Mouse (Mus musculus): Measurements from ENCODE around the gene Gpr180.
"Not testable (repeated sequence)": the region's sequence is repeated elsewhere in the genome, so short reads cannot be mapped to it uniquely, and the experiment has no call there.

Gene Gpr180

GRCm38 (mm10) chr14:118152294-118152651, 15.3 kb downstream of the Gpr180 start:
- DNase-seq (ENCODE audit: low spot score): no peak

GRCm38 (mm10) chr14:118156056-118156455, 19.1 kb downstream of the Gpr180 start:
- DNase-seq (ENCODE audit: low spot score): not testable (repeated sequence)

- DNase-seq (ENCODE audit: low spot score): no peak
Observed at GRCm38 (mm10) chr14:118156740-118157139, 19.8 kb downstream of the Gpr180 start.

- no peak for DNase-seq (ENCODE audit: low spot score)
Observed at GRCm38 (mm10) chr14:118157146-118157545, 20.2 kb downstream of the Gpr180 start.

- DNase-seq (ENCODE audit: low spot score): no peak
Observed at GRCm38 (mm10) chr14:118161751-118162150, 24.8 kb downstream of the Gpr180 start.

DNA sequence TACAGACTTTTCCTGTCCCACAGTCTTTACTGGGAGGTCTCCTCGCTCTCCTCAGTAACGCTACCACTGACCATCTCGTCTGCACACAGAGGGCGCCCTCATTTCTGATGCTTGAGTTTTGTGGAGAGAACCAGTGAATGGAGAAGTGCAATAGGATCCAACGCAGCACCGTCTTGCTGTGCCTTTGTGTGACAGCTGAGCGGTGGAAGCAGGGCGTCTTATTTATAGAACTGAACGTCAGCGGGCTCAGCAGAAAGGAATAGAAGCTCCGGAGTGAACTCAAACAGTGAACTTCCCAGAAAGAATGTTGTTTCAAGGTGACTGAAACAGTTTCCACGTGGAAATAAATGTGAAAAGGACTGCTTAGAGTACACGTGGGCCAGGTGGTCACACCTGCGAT, 25.7 kb downstream of the Gpr180 start:
- no peak for DNase-seq (ENCODE audit: low spot score)

GRCm38 (mm10) chr14:118168776-118169175, 31.8 kb downstream of the Gpr180 start:
- no peak for DNase-seq (ENCODE audit: low spot score)

DNA sequence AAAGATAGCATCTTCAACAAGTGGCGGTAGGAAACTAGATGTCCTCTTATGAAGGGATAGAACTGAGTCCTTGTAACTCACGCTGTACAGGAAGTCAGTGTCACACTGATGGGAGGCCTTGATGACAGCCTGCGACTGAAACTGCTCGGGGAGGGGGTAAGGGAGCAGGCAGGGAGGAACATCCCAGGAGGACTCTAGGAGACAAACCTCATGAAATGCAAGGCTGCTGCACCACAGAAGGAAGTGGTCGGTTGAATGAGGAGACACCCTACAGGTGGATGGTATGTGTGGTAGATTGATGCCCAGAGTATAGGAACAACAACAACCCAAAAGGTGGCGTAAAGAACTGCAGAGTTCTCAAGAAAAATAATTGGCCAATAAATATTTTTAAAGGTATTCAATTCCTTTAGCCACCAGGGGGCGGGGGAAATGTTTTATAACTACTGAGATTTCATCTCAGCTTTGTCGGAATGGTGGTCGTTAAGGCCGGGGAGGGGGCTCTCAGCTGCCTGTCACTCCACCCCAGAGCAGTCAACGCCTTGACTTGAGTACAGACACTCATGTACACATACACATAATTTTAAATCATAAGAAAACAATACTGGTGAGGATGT, 36.7 kb downstream of the Gpr180 start:
- no peak for DNase-seq (ENCODE audit: low spot score)

- DNase-seq (ENCODE audit: low spot score): peak; percentile 6
Observed at GRCm38 (mm10) chr14:118175071-118175693, 38.2 kb downstream of the Gpr180 start.

DNA sequence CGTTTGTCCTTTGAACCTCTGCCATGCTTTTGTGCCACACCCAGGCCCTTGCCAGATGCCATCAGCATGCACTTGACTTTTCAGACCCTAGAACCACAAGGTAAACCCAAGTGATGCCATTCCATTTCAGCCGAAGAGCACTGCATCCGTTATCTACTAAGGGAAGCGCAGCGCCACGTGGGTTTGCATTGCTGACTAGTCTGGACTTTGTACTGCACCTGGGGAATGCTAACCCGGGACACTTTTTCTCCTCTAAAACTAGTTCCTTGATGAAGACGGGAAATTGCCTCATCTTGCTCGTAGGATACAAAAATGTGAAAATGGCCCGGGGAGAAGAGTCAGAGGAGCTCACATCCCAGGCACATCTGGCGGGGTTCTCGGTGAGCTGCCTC, 38.7 kb downstream of the Gpr180 start:
- DNase-seq (ENCODE audit: low spot score): peak; percentile 60

DNA sequence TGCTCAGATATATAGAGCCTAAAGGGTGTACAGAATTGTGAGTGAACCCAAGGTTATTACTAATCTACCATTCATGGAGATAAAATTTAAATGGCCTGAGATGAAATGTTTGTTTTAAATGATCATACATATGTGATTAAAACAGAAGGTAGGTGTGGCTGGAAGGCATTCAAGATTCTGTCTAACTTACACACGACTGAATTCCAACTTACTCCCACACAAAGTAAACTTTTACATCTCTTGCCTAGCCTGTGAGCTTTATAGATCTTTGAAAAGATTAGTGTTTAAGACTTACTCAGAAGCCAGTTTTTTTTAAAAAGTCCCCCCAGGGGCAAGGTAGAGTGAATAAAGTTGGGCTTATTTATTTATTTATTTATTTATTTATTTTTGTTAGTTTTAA, 42.3 kb downstream of the Gpr180 start:
- no peak for DNase-seq (ENCODE audit: low spot score)

GRCm38 (mm10) chr14:118179701-118180100, 42.7 kb downstream of the Gpr180 start:
- DNase-seq (ENCODE audit: low spot score): peak; percentile 4

GRCm38 (mm10) chr14:118180117-118180557, 43.2 kb downstream of the Gpr180 start:
- DNase-seq (ENCODE audit: low spot score): peak; percentile 61

- DNase-seq (ENCODE audit: low spot score): peak; percentile 12
Observed at GRCm38 (mm10) chr14:118180711-118181177, 43.8 kb downstream of the Gpr180 start.

GRCm38 (mm10) chr14:118191442-118191841, 54.5 kb downstream of the Gpr180 start:
- no peak for DNase-seq (ENCODE audit: low spot score)

- no peak for DNase-seq (ENCODE audit: low spot score)
Observed at GRCm38 (mm10) chr14:118193001-118193628, 56.2 kb downstream of the Gpr180 start.

- no peak for DNase-seq (ENCODE audit: low spot score)
Observed at GRCm38 (mm10) chr14:118193663-118194062, 56.7 kb downstream of the Gpr180 start.

GRCm38 (mm10) chr14:118194219-118194914, 57.4 kb downstream of the Gpr180 start:
- DNase-seq (ENCODE audit: low spot score): no peak

- DNase-seq (ENCODE audit: low spot score): no peak
Observed at GRCm38 (mm10) chr14:118197063-118197462, 60.1 kb downstream of the Gpr180 start.

DNA sequence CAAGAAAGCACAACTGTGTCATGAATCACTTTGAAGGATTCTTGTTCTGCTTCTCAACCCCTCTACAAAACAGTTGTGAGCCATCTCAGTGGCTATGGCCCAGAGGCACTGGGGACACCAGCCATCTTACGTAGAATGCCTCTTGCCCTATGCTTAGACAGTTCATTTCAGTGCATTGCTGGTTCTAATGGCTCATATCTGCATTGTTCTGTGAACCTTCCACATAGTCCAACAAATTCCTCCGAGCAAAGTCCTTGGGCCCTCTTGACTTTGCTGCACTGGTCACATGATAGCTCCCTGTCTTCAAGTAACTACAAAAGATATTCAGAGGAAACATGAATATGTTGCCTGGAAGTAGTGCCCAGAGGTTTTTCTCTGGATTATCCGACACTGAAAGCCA, 63.8 kb downstream of the Gpr180 start:
- DNase-seq (ENCODE audit: low spot score): peak; percentile 21

GRCm38 (mm10) chr14:118202006-118202405, 65.0 kb downstream of the Gpr180 start:
- DNase-seq (ENCODE audit: low spot score): no peak

DNA sequence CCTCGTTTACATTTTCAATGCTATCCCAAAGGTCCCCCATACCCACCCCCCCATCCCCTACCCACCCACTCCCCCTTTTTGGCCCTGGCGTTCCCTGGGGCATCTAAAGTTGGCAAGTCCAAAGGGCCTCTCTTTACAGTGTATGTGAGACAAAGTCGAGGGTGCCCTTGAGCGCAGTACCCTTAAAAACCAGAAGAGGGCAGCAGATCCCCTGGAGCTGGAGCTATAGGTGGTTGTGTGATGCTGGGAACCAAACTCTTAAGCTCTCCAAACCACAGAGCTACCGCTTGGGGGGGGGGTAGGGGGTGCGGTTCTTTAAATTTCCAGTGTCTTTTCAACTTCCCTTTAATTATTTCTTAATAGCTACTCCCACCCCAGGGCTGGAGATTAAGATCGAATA, 66.1 kb downstream of the Gpr180 start:
- DNase-seq (ENCODE audit: low spot score): no peak

DNA sequence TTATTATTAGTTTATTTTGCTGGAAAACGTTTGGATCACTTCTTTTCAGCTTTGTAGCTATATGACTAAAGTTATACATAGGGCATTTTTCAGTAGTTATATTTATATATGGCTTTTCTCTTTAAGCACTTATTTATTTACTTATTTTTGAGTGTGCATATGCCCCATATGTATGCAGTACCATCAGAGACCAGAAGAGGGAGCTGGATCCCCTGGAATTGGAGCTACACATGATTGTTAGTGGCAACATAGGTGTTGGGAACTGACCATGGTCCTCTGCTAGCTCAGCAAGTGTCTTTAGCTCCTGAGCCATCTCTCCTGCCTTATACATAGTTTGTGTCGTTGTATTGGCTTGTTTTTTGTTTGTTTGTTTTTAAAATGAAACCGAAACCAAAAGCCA, 70.4 kb downstream of the Gpr180 start:
- DNase-seq (ENCODE audit: low spot score): no peak
